In the genomic region with DNA sequence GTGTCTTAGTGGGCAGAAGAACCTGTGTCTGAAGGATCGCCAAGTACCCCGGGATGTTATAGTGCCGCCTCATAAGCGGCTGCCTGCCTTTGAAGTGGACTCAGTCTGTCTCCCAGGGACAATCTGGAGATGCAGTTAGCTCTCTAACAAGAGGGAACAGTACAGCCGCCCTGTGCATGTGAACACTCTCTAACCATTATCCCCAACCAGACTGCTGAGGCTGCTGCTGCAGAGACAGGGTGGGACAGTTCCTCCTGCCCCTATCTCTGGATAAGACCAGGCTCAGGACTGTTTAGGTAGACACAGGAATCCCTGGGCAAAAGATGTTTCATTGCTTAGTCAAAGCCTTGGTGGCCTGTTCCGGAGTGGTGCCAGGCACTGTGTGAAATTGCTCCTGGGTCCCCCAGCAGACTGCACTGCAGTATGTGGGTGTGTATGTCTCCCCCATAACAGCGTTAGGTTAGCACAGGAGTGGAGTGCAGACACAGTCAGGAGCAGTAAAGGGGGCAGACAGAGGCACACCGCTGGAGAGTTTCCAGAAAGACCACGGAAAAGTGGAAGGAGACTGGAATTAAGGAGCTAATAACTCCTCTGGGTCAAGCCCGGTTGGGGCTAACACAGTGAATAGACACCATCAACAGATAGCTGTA, we compare ENCODE assay signal across 9 mouse cellular contexts.
A peak's percentile ranks its signal among the peaks of the same experiment; 100 is the strongest.
DNase-seq lines count a peak whose midpoint lies in the region; ATAC-seq lines count a peak whose summit lies in the region.
"Had no signal": no experiment of that assay in that cellular context is flagged by ENCODE, and none has a peak within 500 bp of the region (broad histone marks: within the 10 kb centered on the region; RNA-seq: fewer than 3 reads in every experiment).

No protein-coding gene starts in this region.

- H3K9me3 ChIP-seq in kidney, embryonic 16.5 days (ENCODE audit: low read length): no peaks in the 10 kb centered on the region
- no peaks in the 10 kb centered on the region for H3K9me3 ChIP-seq in embryonic facial prominence, embryonic 15.5 days (replicated peaks)
- H3K9me3 ChIP-seq in liver, embryonic 13.5 days (replicated peaks): no peaks in the 10 kb centered on the region

- DNase-seq in kidney, adult 8-10 months: no peak
- DNase-seq in liver, embryonic 13.5 days: no peak
- no peak for DNase-seq in layer of hippocampus, adult 9-10 months (ENCODE audit: low spot score)
- DNase-seq in B cell, adult 2 months: no peak
- no peak for DNase-seq in urinary bladder, postnatal 14 days (ENCODE audit: low spot score)
- DNase-seq: left cerebral cortex, postnatal 4 days had no signal

- peaks cover 50% of the 10 kb centered on the region for H3K4me1 ChIP-seq in kidney, embryonic 16.5 days (ENCODE audit: insufficient read depth, low read length)
- peaks cover 44% of the 10 kb centered on the region for H3K4me1 ChIP-seq in brown adipose tissue, adult 24 weeks (ENCODE audit: control insufficient read depth, insufficient read depth, insufficient read length, low read length)
- H3K4me1 ChIP-seq in embryonic facial prominence, embryonic 15.5 days: peaks cover 76% of the 10 kb centered on the region
- H3K4me1 ChIP-seq in liver, embryonic 13.5 days (replicated peaks): peaks cover 77% of the 10 kb centered on the region

- H3K4me3 ChIP-seq in kidney, embryonic 16.5 days (ENCODE audit: low read length): peak overlapping the region; percentile 20
- peak overlapping the region; percentile 71 for H3K4me3 ChIP-seq in brown adipose tissue, adult 24 weeks (ENCODE audit: insufficient read depth, low read depth, low read length)
- H3K4me3 ChIP-seq in embryonic facial prominence, embryonic 15.5 days (replicated peaks): peak overlapping the region; percentile 19
- H3K4me3 ChIP-seq in liver, embryonic 13.5 days (replicated peaks): peak overlapping the region; percentile 46

- H3K27ac ChIP-seq in kidney, embryonic 16.5 days (ENCODE audit: low read length): no peak overlapping the region
- H3K27ac ChIP-seq in brown adipose tissue, adult 24 weeks (replicated peaks; ENCODE audit: low read depth, low read length): peak overlapping the region; percentile 91
- peak overlapping the region; percentile 89 for H3K27ac ChIP-seq in embryonic facial prominence, embryonic 15.5 days (replicated peaks)
- peak overlapping the region; percentile 39; the same call in 1 of the 2 replicates for H3K27ac ChIP-seq in liver, embryonic 13.5 days

- ATAC-seq in kidney, embryonic 16.5 days (ENCODE audit: low FRiP score, low TSS enrichment): no peak
- ATAC-seq in embryonic facial prominence, embryonic 15.5 days (ENCODE audit: insufficient number of reproducible peaks, low FRiP score, low TSS enrichment, low read depth): no peak
- no peak for ATAC-seq in liver, embryonic 13.5 days (ENCODE audit: low read depth)

- peak overlapping the region; percentile 10; the same call in 1 of the 2 replicates for H3K9ac ChIP-seq in kidney, embryonic 16.5 days (replicated peaks; ENCODE audit: low read length)
- no peak overlapping the region for H3K9ac ChIP-seq in embryonic facial prominence, embryonic 15.5 days
- peak overlapping the region; percentile 65 for H3K9ac ChIP-seq in liver, embryonic 13.5 days

- H3K36me3 ChIP-seq in kidney, embryonic 16.5 days (ENCODE audit: insufficient read depth, low read length): no peaks in the 10 kb centered on the region; the same call in 1 of the 2 replicates
- H3K36me3 ChIP-seq in embryonic facial prominence, embryonic 15.5 days: peaks cover 4% of the 10 kb centered on the region; the same call in 1 of the 2 replicates
- peaks cover 3% of the 10 kb centered on the region; the same call in 1 of the 2 replicates for H3K36me3 ChIP-seq in liver, embryonic 13.5 days

- peak overlapping the region; percentile 50 for H3K4me2 ChIP-seq in kidney, embryonic 16.5 days (replicated peaks; ENCODE audit: low read depth, low read length)
- H3K4me2 ChIP-seq in embryonic facial prominence, embryonic 15.5 days (replicated peaks): peak overlapping the region; percentile 39
- peak overlapping the region; percentile 68 for H3K4me2 ChIP-seq in liver, embryonic 13.5 days

- WGBS in kidney, embryonic 16.5 days: 74% methylated on average over 10 of the region's 10 CpGs
- 73% methylated on average over 10 of the region's 10 CpGs for WGBS in embryonic facial prominence, embryonic 15.5 days
- WGBS in liver, embryonic 13.5 days (ENCODE audit: insufficient replicate concordance): 45% methylated on average over 10 of the region's 10 CpGs

- H3K27me3 ChIP-seq in kidney, embryonic 16.5 days (ENCODE audit: insufficient read depth, low read length): no peaks in the 10 kb centered on the region
- H3K27me3 ChIP-seq in embryonic facial prominence, embryonic 15.5 days: no peaks in the 10 kb centered on the region
- H3K27me3 ChIP-seq in liver, embryonic 13.5 days: 0 out of 2 replicates have a peak, but pooled peaks cover 3% of the 10 kb centered on the region

Comparison
In these comparisons a context has a peak if more than half of its experiments do, and no peak if none do; other contexts are left out.
1. H3K4me3 ChIP-seq: peak in every context shown above with its lines; median percentile 71 in brown adipose tissue, adult 24 weeks; 46 in liver, embryonic 13.5 days; 20 in kidney, embryonic 16.5 days; 19 in embryonic facial prominence, embryonic 15.5 days.